Mouse (Mus musculus) liver, embryonic 11.5 days (tissue): Measurements from ENCODE around the gene Ccdc124. TPM values are rescaled to one million over a fixed set of nuclear protein-coding genes. Genes with fewer than 3 reads are reported as not detected.

Experiments used
- ATAC-seq: fragments of 200-750 bp; cut with Nextera tagmentation; replicated peaks from 2 replicates; pipeline ENCODE4 v1.8.0; 2017; ENCODE audit warnings: moderate number of reproducible peaks, mild to moderate bottlenecking, moderate TSS enrichment, moderate library complexity; ENCODE audit not compliant: low FRiP score
- DNase-seq: peaks from one replicate; pipeline ENCODE4 v3.0.0-alpha.2; 2017; ENCODE audit warnings: low spot score
- H3K27ac ChIP-seq: fragments of 300-500 bp; sonication (generic); 2 replicates; pipeline ENCODE4 v1.5.1; 2014; ENCODE audit warnings: mild to moderate bottlenecking, low read depth, low read length, control low read depth
- H3K27me3 ChIP-seq: fragments of 300-500 bp; sonication (generic); replicated peaks from 2 replicates; pipeline ENCODE4 v1.6.1; 2014; ENCODE audit warnings: low read length, mixed read lengths; ENCODE audit not compliant: control insufficient read depth, insufficient read depth
- H3K36me3 ChIP-seq: fragments of 300-500 bp; sonication (generic); 2 replicates; pipeline ENCODE4 v1.6.1; 2014; ENCODE audit warnings: mild to moderate bottlenecking, low read length, moderate library complexity, mixed read lengths; ENCODE audit not compliant: control insufficient read depth, insufficient read depth
- H3K4me1 ChIP-seq: fragments of 300-500 bp; sonication (generic); replicated peaks from 2 replicates; pipeline ENCODE4 v1.6.1; 2014; ENCODE audit warnings: low read length, mixed read lengths; ENCODE audit not compliant: control insufficient read depth, insufficient read depth
- H3K4me2 ChIP-seq: fragments of 300-500 bp; sonication (generic); 2 replicates; pipeline ENCODE4 v1.6.1; 2014; ENCODE audit warnings: mild to moderate bottlenecking, control low read depth, moderate library complexity
- H3K4me3 ChIP-seq: fragments of 300-500 bp; sonication (generic); 2 replicates; pipeline ENCODE4 v1.5.1; 2014; ENCODE audit warnings: low read depth, low read length, control low read depth
- H3K9ac ChIP-seq: fragments of 300-500 bp; sonication (generic); 2 replicates; pipeline ENCODE4 v1.6.1; 2014; ENCODE audit warnings: low read depth, low read length, control low read depth
- H3K9me3 ChIP-seq: fragments of 300-500 bp; sonication (generic); 2 replicates; pipeline ENCODE4 v1.6.1; 2016; ENCODE audit warnings: low read length, inconsistent platforms, mixed read lengths; ENCODE audit not compliant: control insufficient read depth
- WGBS: fragments of 180-500 bp; shearing (Covaris S2); extraction: QIAGEN DNeasy Blood & Tissue Kit; methylation state at CpG from one replicate; pipeline ENCODE4 v1.1.7; 2014; 5-methylcytosine and 5-hydroxymethylcytosine counted together
- microRNA-seq: library from miRNA; unstranded; fragments of <30 nt; microRNA quantifications from one replicate; pipeline ENCODE4, GENCODE M21; 2017; ENCODE audit warnings: borderline number of aligned reads
- polyA plus RNA-seq: library from polyadenylated mRNA; unstranded; fragments of >200 nt; fragmentation: Nextera tagmentation; extraction: Ambion mirVana; gene quantifications from 2 replicates; pipeline ENCODE4 v1.2.1, GENCODE M21; 2014

Gene Ccdc124
- polyA plus RNA-seq, 1 experiment from 2014 or later = 112 TPM

GRCm38 (mm10) chr8:70821399-70821962, 52.3 kb downstream of the Ccdc124 start:
- Histone ChIP-seq H3K9me3 (no peaks in the 10 kb centered on the region), H3K27me3 (peaks cover 8% of the 10 kb centered on the region), H3K36me3 (no peaks in the 10 kb centered on the region), H3K4me1 (peaks cover 10% of the 10 kb centered on the region), H3K27ac (no peak overlapping the region), H3K4me3 (no peak overlapping the region), H3K9ac (0 out of 2 replicates have a peak overlapping the region, but pooled peaks have one; percentile 22), H3K4me2 (no peak overlapping the region)
- 15% methylated on average over 30 of the region's 30 CpGs for WGBS
- DNase-seq = peak; percentile 77
- peak; percentile 34; the same call in 1 of the 2 replicates for ATAC-seq

GRCm38 (mm10) chr8:70820101-70820935, 53.4 kb downstream of the Ccdc124 start:
- Histone ChIP-seq H3K27ac (no peak overlapping the region), H3K9ac (no peak overlapping the region), H3K4me1 (peaks cover 11% of the 10 kb centered on the region), H3K27me3 (peaks cover 12% of the 10 kb centered on the region), H3K9me3 (no peaks in the 10 kb centered on the region), H3K4me2 (peak overlapping the region; percentile 21), H3K36me3 (no peaks in the 10 kb centered on the region), H3K4me3 (0 out of 2 replicates have a peak overlapping the region, but pooled peaks have one; percentile 3)
- 7% methylated on average over 31 of the region's 31 CpGs for WGBS
- peak; percentile 61 for ATAC-seq
- peak; percentile 64 for DNase-seq

Small RNA genes within 50 kb of the gene (microRNA-seq; reads per million reads assigned to microRNA genes)
- gene Mir7067 = 1.1 reads per million

Other genes with a start within 250 kb of the Ccdc124 start
- 4.2 and 4.9 TPM in 2 replicates for gene Gdf15, start 241.5 kb downstream of the Ccdc124 start, polyA plus RNA-seq
- 33.7 and 34.6 TPM in 2 replicates for gene Pgpep1, start 213.5 kb downstream of the Ccdc124 start, polyA plus RNA-seq
- gene Lsm4, start 200.7 kb downstream of the Ccdc124 start, polyA plus RNA-seq = 342 and 357 TPM in 2 replicates
- gene Jund, start 175.0 kb downstream of the Ccdc124 start, polyA plus RNA-seq = 43.0 and 47.2 TPM in 2 replicates
- not detected in 2 replicates for gene Iqcn, start 170.5 kb downstream of the Ccdc124 start, polyA plus RNA-seq
- gene Gm3336, start 155.4 kb downstream of the Ccdc124 start, polyA plus RNA-seq = 0.15 TPM in 1 of 2 replicates, not detected in the other
- 0.83 and 1.3 TPM in 2 replicates for gene Pde4c, start 150.2 kb downstream of the Ccdc124 start, polyA plus RNA-seq
- gene Rab3a, start 119.3 kb downstream of the Ccdc124 start, polyA plus RNA-seq = 6.3 and 6.9 TPM in 2 replicates
- 67.7 and 76.4 TPM in 2 replicates for gene Mpv17l2, start 113.0 kb downstream of the Ccdc124 start, polyA plus RNA-seq
- 41.5 and 44.6 TPM in 2 replicates for gene Pik3r2, start 97.2 kb downstream of the Ccdc124 start, polyA plus RNA-seq
- 18.2 and 19.3 TPM in 2 replicates for gene Mast3, start 68.9 kb downstream of the Ccdc124 start, polyA plus RNA-seq
- 0.10 and 0.25 TPM in 2 replicates for gene Il12rb1, start 65.5 kb downstream of the Ccdc124 start, polyA plus RNA-seq
- 13.4 and 14.5 TPM in 2 replicates for gene Arrdc2, start 34.2 kb downstream of the Ccdc124 start, polyA plus RNA-seq
- gene Kcnn1, start 10.7 kb downstream of the Ccdc124 start, polyA plus RNA-seq = 0.47 and 0.73 TPM in 2 replicates
- 0.18 and 0.34 TPM in 2 replicates for gene Slc5a5, start 18.8 kb upstream of the Ccdc124 start, polyA plus RNA-seq
- 3,876 and 4,144 TPM in 2 replicates for gene Rpl18a, start 23.5 kb upstream of the Ccdc124 start, polyA plus RNA-seq
- 48.7 and 49.0 TPM in 2 replicates for gene Map1s, start 32.0 kb upstream of the Ccdc124 start, polyA plus RNA-seq